Comparison of ENCODE assay signal across 10 mouse cellular contexts in the genomic region with DNA sequence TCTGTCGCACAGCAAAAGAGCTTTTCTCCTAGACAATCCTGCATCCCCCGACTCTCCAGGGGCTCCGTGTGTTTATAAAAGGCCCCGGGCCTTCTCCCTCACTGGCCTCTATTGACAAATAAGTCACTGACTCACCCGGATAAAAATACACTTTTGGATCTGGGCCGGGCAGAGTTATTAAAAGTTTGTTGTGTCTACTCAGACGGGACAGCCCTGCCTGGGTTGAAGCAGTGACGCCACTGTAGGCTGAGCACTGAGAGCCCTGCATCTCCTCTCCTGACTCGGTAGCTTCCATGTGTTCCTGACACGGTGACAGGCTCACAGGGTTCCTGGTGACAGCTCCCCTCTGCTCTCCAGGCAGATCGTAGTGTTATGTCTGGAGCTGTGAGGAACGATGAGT. TPM values are rescaled to one million over a fixed set of nuclear protein-coding genes. Genes with fewer than 3 reads are reported as not detected.
A peak's percentile ranks its signal among the peaks of the same experiment; 100 is the strongest.
DNase-seq lines count a peak whose midpoint lies in the region; ATAC-seq lines count a peak whose summit lies in the region.
"Had no signal": no experiment of that assay in that cellular context is flagged by ENCODE, and none has a peak within 500 bp of the region (broad histone marks: within the 10 kb centered on the region; RNA-seq: fewer than 3 reads in every experiment).

No protein-coding gene starts in this region.

- peak; percentile 42 to 54 for DNase-seq in kidney, postnatal 36 days
- no peak for DNase-seq in kidney, adult 9 months
- peak; percentile 81 for DNase-seq in heart, adult 8-10 months (ENCODE audit: low spot score)
- peak; percentile 43 for DNase-seq in heart, postnatal 25 days (ENCODE audit: low spot score)
- DNase-seq in skeletal muscle tissue, adult 2 months (ENCODE audit: low read depth, low spot score), result peak; percentile 37
- no peak for DNase-seq in left cerebral cortex, postnatal 14 days (ENCODE audit: low spot score in 2 of 2)
- DNase-seq: layer of hippocampus, postnatal 36 days had no signal

- intact Hi-C loops in heart, postnatal 25 days (cut with DNase I), result no loop called here
- intact Hi-C loops in left cerebral cortex, postnatal 14 days (cut with DNase I), result no loop called here

- no peak for ATAC-seq in activated CD4-positive, CD25-positive, alpha-beta regulatory T cell, adult 4 months

RNA-seq across cellular contexts. Expression of gene Foxl1, which starts 24.7 kb away (rescaled TPM):
- under 1 TPM in 3 of 4 experiments, not detected in 1; 0.08 to 0.26 (median 0.09) TPM for total RNA-seq in heart, adult 8-10 months (2022)
- under 1 TPM in 1 of 2 experiments, not detected in 1; 0.16 TPM for total RNA-seq in heart, postnatal 25 days (2021)
- total RNA-seq in left cerebral cortex, postnatal 14 days (2021), result under 1 TPM; 0.13 to 0.15 TPM
- polyA plus RNA-seq in activated CD4-positive, CD25-positive, alpha-beta regulatory T cell, adult 4 months (2017; shearing (Covaris generic)), result not detected
- total RNA-seq: gastrocnemius, postnatal 36 days; layer of hippocampus, postnatal 36 days; megakaryocyte-erythroid progenitor cell, adult 5-6 weeks had no signal

RNA-seq across cellular contexts. Expression of gene Foxc2, which starts 36.4 kb away (rescaled TPM):
- total RNA-seq in heart, adult 8-10 months (2022), result 1 to 10 TPM; 1.4 to 2.2 (median 1.6) TPM
- 1 to 10 TPM; 2.0 to 2.2 TPM for total RNA-seq in heart, postnatal 25 days (2021)
- 1 to 10 TPM; 2.7 to 3.5 TPM for total RNA-seq in left cerebral cortex, postnatal 14 days (2021)
- polyA plus RNA-seq in activated CD4-positive, CD25-positive, alpha-beta regulatory T cell, adult 4 months (2017; shearing (Covaris generic)), result not detected
- total RNA-seq: megakaryocyte-erythroid progenitor cell, adult 5-6 weeks had no signal

RNA-seq across cellular contexts. Expression of gene Mthfsd, which starts 44.2 kb away (rescaled TPM):
- total RNA-seq in heart, adult 8-10 months (2022), result 10 to 100 TPM; 15.3 to 17.1 (median 15.6) TPM
- 10 to 100 TPM; 13.2 to 14.2 TPM for total RNA-seq in heart, postnatal 25 days (2021)
- total RNA-seq in left cerebral cortex, postnatal 14 days (2021), result 10 to 100 TPM; 27.0 to 33.4 TPM
- polyA plus RNA-seq in activated CD4-positive, CD25-positive, alpha-beta regulatory T cell, adult 4 months (2017; shearing (Covaris generic)), result 10 to 100 TPM; 16.1 to 24.7 TPM

Comparison
In these comparisons a context has a peak if more than half of its experiments do, and no peak if none do; other contexts are left out.
1. DNase-seq: peak in kidney, postnatal 36 days (2 of 2), heart, adult 8-10 months (single experiment), heart, postnatal 25 days (single experiment) and skeletal muscle tissue, adult 2 months (single experiment); none in kidney, adult 9 months (single experiment) and left cerebral cortex, postnatal 14 days (0 of 2).